ENCODE assay signal across 8 mouse cellular contexts in the genomic region with DNA sequence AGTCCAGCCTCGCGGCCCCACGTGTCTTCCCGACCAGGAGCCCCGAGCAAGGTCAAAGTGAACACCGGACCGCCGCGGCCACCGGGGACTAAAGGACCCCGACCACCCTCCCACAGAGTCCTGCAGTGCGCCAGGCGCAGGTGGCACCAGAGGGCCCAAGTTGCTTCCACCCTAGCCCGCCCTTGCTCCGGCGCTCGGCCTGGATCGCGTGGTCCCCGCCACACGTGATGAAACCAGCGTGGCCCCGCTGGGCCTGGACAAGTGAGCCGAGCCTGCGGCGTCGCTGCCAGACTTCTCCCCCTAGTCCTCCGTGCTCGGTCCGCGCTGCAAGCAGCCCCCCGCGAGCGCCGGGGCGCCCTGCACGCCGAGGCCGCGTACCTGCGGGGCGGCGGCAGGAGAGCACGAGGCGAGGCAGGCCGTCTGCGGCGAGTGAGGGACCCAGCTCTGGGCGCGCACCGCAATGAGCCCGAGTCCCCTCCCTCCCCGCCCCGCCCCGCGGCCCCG. TPM values are rescaled to one million over a fixed set of nuclear protein-coding genes. Genes with fewer than 3 reads are reported as not detected.
DNase-seq lines count a peak whose midpoint lies in the region; ATAC-seq and TF ChIP-seq lines count a peak whose summit lies in the region.

No protein-coding gene starts in this region.

- H3K4me3 ChIP-seq in heart, embryonic 10.5 days, result peak overlapping the region; percentile 93
- H3K4me3 ChIP-seq in CH12.LX (replicated peaks in 1 of 3; ENCODE audit: low read depth in 2 of 3, low read length in 2 of 3, poor library complexity in 1 of 3), result peak overlapping the region; percentile 95 to 100 (median 100)
- peak overlapping the region; percentile 97 for H3K4me3 ChIP-seq in embryonic facial prominence, embryonic 13.5 days
- peak overlapping the region; percentile 85 for H3K4me3 ChIP-seq in heart, embryonic 13.5 days
- H3K4me3 ChIP-seq in limb, embryonic 10.5 days, result peak overlapping the region; percentile 97
- peak overlapping the region; percentile 94 for H3K4me3 ChIP-seq in midbrain, postnatal 0 days (ENCODE audit: low read depth, low read length)

- TF ChIP-seq EP300 in CH12.LX (IDR thresholded peaks at IDR 0.05; ENCODE audit: low read length), result no peak

- H3K9me3 ChIP-seq in heart, embryonic 10.5 days, result no peaks in the 10 kb centered on the region
- H3K9me3 ChIP-seq in CH12.LX (replicated peaks; ENCODE audit: low read length), result peaks cover 3% of the 10 kb centered on the region
- 0 out of 2 replicates have a peak, but pooled peaks cover 3% of the 10 kb centered on the region for H3K9me3 ChIP-seq in embryonic facial prominence, embryonic 13.5 days
- peaks cover 3% of the 10 kb centered on the region; the same call in 1 of the 2 replicates for H3K9me3 ChIP-seq in heart, embryonic 13.5 days
- H3K9me3 ChIP-seq in limb, embryonic 10.5 days (replicated peaks), result no peaks in the 10 kb centered on the region
- no peaks in the 10 kb centered on the region for H3K9me3 ChIP-seq in midbrain, postnatal 0 days (ENCODE audit: low read length)

- peak; percentile 90 for DNase-seq in heart, embryonic 10.5 days (ENCODE audit: low spot score)
- no peak for DNase-seq in heart, postnatal 36 days
- DNase-seq in CH12.LX (ENCODE audit: extremely low read depth), result peak; percentile 41
- DNase-seq in limb, embryonic 10.5 days (ENCODE audit: low spot score), result no peak
- DNase-seq in midbrain, postnatal 0 days (ENCODE audit: low spot score), result peak; percentile 75
- no peak for DNase-seq in thymus, postnatal 25 days

- peak overlapping the region; percentile 94 for H3K9ac ChIP-seq in CH12.LX (ENCODE audit: insufficient read depth, low read depth)
- H3K9ac ChIP-seq in embryonic facial prominence, embryonic 13.5 days, result peak overlapping the region; percentile 94
- peak overlapping the region; percentile 95 for H3K9ac ChIP-seq in heart, embryonic 13.5 days
- H3K9ac ChIP-seq in midbrain, postnatal 0 days (replicated peaks; ENCODE audit: low read length, poor library complexity, severe bottlenecking), result peak overlapping the region; percentile 90

- peaks cover 61% of the 10 kb centered on the region for H3K36me3 ChIP-seq in heart, embryonic 10.5 days
- peaks cover 34 to 56% of the 10 kb centered on the region in 2 experiments for H3K36me3 ChIP-seq in CH12.LX (replicated peaks in 1 of 2; ENCODE audit: control insufficient read depth in 1 of 2, insufficient read depth in 1 of 2, low read length in 1 of 2)
- H3K36me3 ChIP-seq in embryonic facial prominence, embryonic 13.5 days, result peaks cover 54% of the 10 kb centered on the region
- H3K36me3 ChIP-seq in heart, embryonic 13.5 days, result peaks cover 61% of the 10 kb centered on the region
- H3K36me3 ChIP-seq in limb, embryonic 10.5 days, result peaks cover 72% of the 10 kb centered on the region
- peaks cover 26% of the 10 kb centered on the region for H3K36me3 ChIP-seq in midbrain, postnatal 0 days (ENCODE audit: insufficient read depth, low read length)

- intact Hi-C loops in heart, postnatal 36 days (cut with DNase I), result loop anchor here (5.0 kb wide), 1 partner anchor 150 kb away; the partner anchor contains the start of gene Mars2

- TF ChIP-seq POLR2A in CH12.LX (IDR thresholded peaks at IDR 0.05; ENCODE audit: low read depth, low read length), result peak; percentile 75

- dilution Hi-C loops in CH12.LX (cut with MboI; ENCODE audit: extremely low pct_ligation_motif_present, extremely low pct_unique_long_range_greater_than_20kb, low sequenced_read_pairs), result no loop called here

- under 1% methylated on average over 51 of the region's 57 CpGs for WGBS in heart, embryonic 10.5 days
- WGBS in embryonic facial prominence, embryonic 13.5 days, result 0% methylated on average over 56 of the region's 57 CpGs
- under 1% methylated on average over 46 of the region's 57 CpGs for WGBS in heart, embryonic 13.5 days
- under 1% methylated on average over 48 of the region's 57 CpGs for WGBS in limb, embryonic 10.5 days
- under 1% methylated on average over 51 of the region's 57 CpGs for WGBS in midbrain, postnatal 0 days

- H3K27me3 ChIP-seq in heart, embryonic 10.5 days (ENCODE audit: insufficient read depth, poor library complexity, severe bottlenecking), result no peaks in the 10 kb centered on the region
- H3K27me3 ChIP-seq in CH12.LX (replicated peaks), result no peaks in the 10 kb centered on the region
- H3K27me3 ChIP-seq in embryonic facial prominence, embryonic 13.5 days, result no peaks in the 10 kb centered on the region
- no peaks in the 10 kb centered on the region for H3K27me3 ChIP-seq in heart, embryonic 13.5 days (replicated peaks)
- no peaks in the 10 kb centered on the region for H3K27me3 ChIP-seq in limb, embryonic 10.5 days (ENCODE audit: low read depth, poor library complexity, severe bottlenecking)
- H3K27me3 ChIP-seq in midbrain, postnatal 0 days (ENCODE audit: insufficient read depth, low read length), result no peaks in the 10 kb centered on the region

- TF ChIP-seq RAD21 in CH12.LX (IDR thresholded peaks at IDR 0.05; ENCODE audit: low read depth, low read length), result no peak

- no peak for TF ChIP-seq CTCF in CH12.LX (conservative IDR thresholded peaks at IDR 0.05 in 1 of 2, IDR thresholded peaks at IDR 0.05 in 1 of 2; ENCODE audit: low read depth in 2 of 2, low read length in 2 of 2)
- no peak for TF ChIP-seq CTCF in midbrain, postnatal 0 days (IDR thresholded peaks at IDR 0.05)

- peaks cover 18% of the 10 kb centered on the region for H3K4me1 ChIP-seq in heart, embryonic 10.5 days
- H3K4me1 ChIP-seq in CH12.LX (ENCODE audit: control insufficient read depth in 1 of 2, insufficient read depth in 2 of 2), result peaks cover 4 to 46% of the 10 kb centered on the region in 2 experiments; a peak in 3 of 4 replicates
- H3K4me1 ChIP-seq in embryonic facial prominence, embryonic 13.5 days, result peaks cover 35% of the 10 kb centered on the region
- H3K4me1 ChIP-seq in heart, embryonic 13.5 days, result peaks cover 48% of the 10 kb centered on the region
- peaks cover 32% of the 10 kb centered on the region for H3K4me1 ChIP-seq in limb, embryonic 10.5 days
- peaks cover 4% of the 10 kb centered on the region for H3K4me1 ChIP-seq in midbrain, postnatal 0 days (ENCODE audit: insufficient read depth, low read length)

- ATAC-seq in embryonic facial prominence, embryonic 13.5 days (ENCODE audit: insufficient number of reproducible peaks, insufficient read depth, low FRiP score, low TSS enrichment, low read depth), result peak; percentile 53
- peak; percentile 56 for ATAC-seq in heart, embryonic 13.5 days (ENCODE audit: extremely low read depth, insufficient number of reproducible peaks, low FRiP score, low TSS enrichment)
- peak; percentile 74 for ATAC-seq in midbrain, postnatal 0 days (ENCODE audit: low FRiP score)

- H3K27ac ChIP-seq in heart, embryonic 10.5 days, result peak overlapping the region; percentile 99
- peak overlapping the region; percentile 92 for H3K27ac ChIP-seq in CH12.LX (ENCODE audit: insufficient read depth, low read depth)
- H3K27ac ChIP-seq in embryonic facial prominence, embryonic 13.5 days, result peak overlapping the region; percentile 93
- peak overlapping the region; percentile 97 for H3K27ac ChIP-seq in heart, embryonic 13.5 days (replicated peaks)
- H3K27ac ChIP-seq in limb, embryonic 10.5 days, result peak overlapping the region; percentile 99
- H3K27ac ChIP-seq in midbrain, postnatal 0 days (ENCODE audit: low read depth, low read length), result peak overlapping the region; percentile 97

- H3K4me2 ChIP-seq in CH12.LX (ENCODE audit: insufficient read depth, low read depth, poor library complexity, severe bottlenecking), result no peak overlapping the region
- peak overlapping the region; percentile 92 for H3K4me2 ChIP-seq in embryonic facial prominence, embryonic 13.5 days
- H3K4me2 ChIP-seq in heart, embryonic 13.5 days, result peak overlapping the region; percentile 90
- peak overlapping the region; percentile 79 for H3K4me2 ChIP-seq in midbrain, postnatal 0 days (ENCODE audit: low read depth, low read length, poor library complexity, severe bottlenecking)

- in situ Hi-C loops in CH12.LX (cut with MboI; ENCODE audit: low pct_ligation_motif_present, low pct_unique_long_range_greater_than_20kb, low sequenced_read_pairs), result no loop called here

- H3K79me2 ChIP-seq in CH12.LX (replicated peaks; ENCODE audit: control insufficient read depth, extremely low read depth, insufficient read depth, poor library complexity, severe bottlenecking), result peaks cover 71% of the 10 kb centered on the region

RNA-seq across cellular contexts. Expression of gene Hspe1, which starts 0.5 kb away (rescaled TPM):
- 474 and 598 TPM in 2 replicates for polyA plus RNA-seq in heart, embryonic 10.5 days (2016; fragmentation: Nextera tagmentation; extraction: Ambion mirVana)
- total RNA-seq in heart, postnatal 36 days (2021), result 100 to 1,000 TPM; 167 to 177 TPM
- total RNA-seq in CH12.LX (2012; rRNA removed) (479 and 709 TPM in 2 replicates), CH12.LX (2014; rRNA removed) (667 and 810 TPM in 2 replicates)
- polyA plus RNA-seq in CH12.LX (2012; ENCODE audit: insufficient read length, low read depth), result 728 and 915 TPM in 2 replicates
- 407 and 434 TPM in 2 replicates for polyA plus RNA-seq in embryonic facial prominence, embryonic 13.5 days (2015; fragmentation: Nextera tagmentation; extraction: Ambion mirVana)
- 306 and 363 TPM in 2 replicates for polyA plus RNA-seq in heart, embryonic 13.5 days (2015; fragmentation: Nextera tagmentation; extraction: Ambion mirVana)
- polyA plus RNA-seq in limb, embryonic 10.5 days (2016; fragmentation: Nextera tagmentation; extraction: Ambion mirVana), result 611 and 851 TPM in 2 replicates
- total RNA-seq in midbrain, postnatal 0 days (2014; rRNA removed), result 85.5 and 103 TPM in 2 replicates
- 249 and 263 TPM in 2 replicates for polyA plus RNA-seq in midbrain, postnatal 0 days (2015; fragmentation: Nextera tagmentation; extraction: Ambion mirVana)

RNA-seq across cellular contexts. Expression of gene Hspd1, which starts 0.6 kb away (rescaled TPM):
- polyA plus RNA-seq in heart, embryonic 10.5 days (2016; fragmentation: Nextera tagmentation; extraction: Ambion mirVana), result 650 and 681 TPM in 2 replicates
- total RNA-seq in heart, postnatal 36 days (2021), result 100 to 1,000 TPM; 382 to 415 TPM
- total RNA-seq in CH12.LX (2012; rRNA removed) (363 and 594 TPM in 2 replicates), CH12.LX (2014; rRNA removed) (764 and 924 TPM in 2 replicates)
- polyA plus RNA-seq in CH12.LX (2012; ENCODE audit: insufficient read length, low read depth), result 920 and 1,101 TPM in 2 replicates
- 330 and 337 TPM in 2 replicates for polyA plus RNA-seq in embryonic facial prominence, embryonic 13.5 days (2015; fragmentation: Nextera tagmentation; extraction: Ambion mirVana)
- polyA plus RNA-seq in heart, embryonic 13.5 days (2015; fragmentation: Nextera tagmentation; extraction: Ambion mirVana), result 432 and 493 TPM in 2 replicates
- polyA plus RNA-seq in limb, embryonic 10.5 days (2016; fragmentation: Nextera tagmentation; extraction: Ambion mirVana), result 563 and 717 TPM in 2 replicates
- total RNA-seq in midbrain, postnatal 0 days (2014; rRNA removed), result 92.5 and 105 TPM in 2 replicates
- polyA plus RNA-seq in midbrain, postnatal 0 days (2015; fragmentation: Nextera tagmentation; extraction: Ambion mirVana), result 211 and 217 TPM in 2 replicates

RNA-seq across cellular contexts. Expression of gene Coq10b, which starts 34.9 kb away (rescaled TPM):
- polyA plus RNA-seq in heart, embryonic 10.5 days (2016; fragmentation: Nextera tagmentation; extraction: Ambion mirVana), result 24.1 and 26.6 TPM in 2 replicates
- 10 to 100 TPM; 38.0 to 76.2 TPM for total RNA-seq in heart, postnatal 36 days (2021)
- total RNA-seq in CH12.LX (2012; rRNA removed) (3.0 and 7.0 TPM in 2 replicates), CH12.LX (2014; rRNA removed) (14.4 and 15.5 TPM in 2 replicates)
- 6.2 and 7.0 TPM in 2 replicates for polyA plus RNA-seq in CH12.LX (2012; ENCODE audit: insufficient read length, low read depth)
- 18.2 and 19.1 TPM in 2 replicates for polyA plus RNA-seq in embryonic facial prominence, embryonic 13.5 days (2015; fragmentation: Nextera tagmentation; extraction: Ambion mirVana)
- polyA plus RNA-seq in heart, embryonic 13.5 days (2015; fragmentation: Nextera tagmentation; extraction: Ambion mirVana), result 20.9 and 21.4 TPM in 2 replicates
- 19.0 and 19.5 TPM in 2 replicates for polyA plus RNA-seq in limb, embryonic 10.5 days (2016; fragmentation: Nextera tagmentation; extraction: Ambion mirVana)
- total RNA-seq in midbrain, postnatal 0 days (2014; rRNA removed), result 19.7 and 25.3 TPM in 2 replicates
- polyA plus RNA-seq in midbrain, postnatal 0 days (2015; fragmentation: Nextera tagmentation; extraction: Ambion mirVana), result 25.9 and 26.5 TPM in 2 replicates

RNA-seq across cellular contexts. Expression of gene Mob4, which starts 43.6 kb away (rescaled TPM):
- polyA plus RNA-seq in heart, embryonic 10.5 days (2016; fragmentation: Nextera tagmentation; extraction: Ambion mirVana), result 101 and 112 TPM in 2 replicates
- 10 to 100 TPM; 30.3 to 35.4 TPM for total RNA-seq in heart, postnatal 36 days (2021)
- total RNA-seq in CH12.LX (2012; rRNA removed), result 12.3 and 16.7 TPM in 2 replicates
- 49.5 and 62.4 TPM in 2 replicates for total RNA-seq in CH12.LX (2014; rRNA removed)
- 34.1 and 43.2 TPM in 2 replicates for polyA plus RNA-seq in CH12.LX (2012; ENCODE audit: insufficient read length, low read depth)
- polyA plus RNA-seq in embryonic facial prominence, embryonic 13.5 days (2015; fragmentation: Nextera tagmentation; extraction: Ambion mirVana), result 149 and 165 TPM in 2 replicates
- 95.9 and 117 TPM in 2 replicates for polyA plus RNA-seq in heart, embryonic 13.5 days (2015; fragmentation: Nextera tagmentation; extraction: Ambion mirVana)
- polyA plus RNA-seq in limb, embryonic 10.5 days (2016; fragmentation: Nextera tagmentation; extraction: Ambion mirVana), result 125 and 139 TPM in 2 replicates
- total RNA-seq in midbrain, postnatal 0 days (2014; rRNA removed), result 80.9 and 83.8 TPM in 2 replicates
- 126 and 143 TPM in 2 replicates for polyA plus RNA-seq in midbrain, postnatal 0 days (2015; fragmentation: Nextera tagmentation; extraction: Ambion mirVana)

Comparison
In these comparisons a context has a peak if more than half of its experiments do, and no peak if none do; other contexts are left out.
1. DNase-seq: peak in heart, embryonic 10.5 days (single experiment), CH12.LX (single experiment) and midbrain, postnatal 0 days (single experiment); none in heart, postnatal 36 days (0 of 2), limb, embryonic 10.5 days (single experiment) and thymus, postnatal 25 days (single experiment).
2. Peak in every context shown above with its lines, with median percentiles within 50 percentile points of each other: H3K27ac ChIP-seq, H3K4me3 ChIP-seq, H3K9ac ChIP-seq and ATAC-seq.